Mouse (Mus musculus) spleen, embryonic (tissue): Measurements from ENCODE around the gene Pdcd1.

Source experiments
- CTCF ChIA-PET: fragments of 350-600 bp; sonication (Branson Sonifier 250); formaldehyde crosslinking; loops from one replicate; lab custom pipeline; 2022; lab: Charles Lee

Pdcd1 gene

DNA sequence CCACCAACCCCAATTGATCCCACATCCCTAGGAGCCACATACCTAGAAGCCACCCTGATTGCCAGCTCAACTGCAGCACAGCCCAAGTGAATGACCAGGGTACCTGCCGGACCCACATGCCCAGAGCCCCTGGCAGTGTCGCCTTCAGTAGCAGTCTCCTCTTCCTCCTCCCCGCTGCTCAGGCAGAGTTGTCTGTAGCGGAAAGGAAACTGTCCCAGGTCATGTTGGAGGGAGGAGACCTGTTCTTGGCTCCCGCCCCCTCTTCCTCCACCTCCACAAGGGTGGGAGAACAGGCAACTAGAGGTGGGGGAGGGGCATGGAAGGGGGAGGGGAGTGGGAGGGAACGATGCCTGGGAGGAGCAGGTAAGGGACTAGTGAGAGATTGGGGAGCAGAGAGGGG is at the start of gene Pdcd1:
Gene Pdcd1 (minus strand): TSS at position 181 of the 400 bp plus-strand sequence.
- CTCF ChIA-PET = no interaction called here

DNA sequence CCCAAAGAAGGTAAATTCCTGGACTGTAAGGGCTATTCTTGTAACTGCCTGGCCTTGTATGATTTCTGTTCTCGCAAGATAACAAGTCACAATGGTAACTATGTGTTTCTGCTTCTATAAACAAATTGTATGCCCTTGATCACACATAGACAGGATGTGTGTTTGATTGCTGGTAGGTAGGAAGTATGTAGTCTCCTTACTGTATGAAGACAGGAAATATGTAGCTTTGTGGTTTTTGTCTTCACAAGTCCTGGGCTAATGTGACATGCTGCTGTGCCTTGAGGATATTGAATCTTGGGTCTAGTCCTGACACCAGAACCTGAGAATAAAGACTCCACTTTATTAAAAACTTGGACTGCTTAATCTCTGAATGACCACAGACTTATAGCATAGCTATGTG is 39.4 kb upstream of the Pdcd1 start:
- CTCF ChIA-PET = no interaction called here

DNA sequence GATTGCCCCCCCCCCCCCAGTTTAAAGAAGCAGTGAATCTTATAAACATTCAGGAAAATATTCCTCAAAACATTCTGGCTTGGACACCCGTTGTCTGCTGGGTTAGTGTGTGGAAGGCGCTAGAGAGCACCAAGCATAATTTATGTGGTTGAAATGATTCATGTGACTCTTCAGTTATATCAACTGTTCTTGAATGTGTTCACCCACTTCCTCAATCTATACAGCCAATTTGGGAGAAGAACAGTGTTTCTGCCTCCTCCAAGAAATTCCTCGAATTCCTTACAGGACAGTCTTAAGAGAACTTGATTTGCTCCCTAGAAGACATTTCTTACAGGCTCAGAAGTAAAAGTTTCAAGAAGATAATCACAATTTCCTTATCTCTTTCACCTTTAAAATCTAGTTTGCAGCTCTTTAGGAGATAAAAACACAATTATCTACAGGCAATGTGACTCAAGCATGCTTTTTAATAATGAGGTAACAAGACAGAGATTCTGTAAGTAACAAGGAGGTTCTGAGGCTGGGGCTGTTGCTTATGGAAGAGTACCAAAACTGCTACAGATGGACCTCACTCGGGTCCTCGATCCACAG is 34.1 kb upstream of the Pdcd1 start:
- CTCF ChIA-PET = no interaction called here

DNA sequence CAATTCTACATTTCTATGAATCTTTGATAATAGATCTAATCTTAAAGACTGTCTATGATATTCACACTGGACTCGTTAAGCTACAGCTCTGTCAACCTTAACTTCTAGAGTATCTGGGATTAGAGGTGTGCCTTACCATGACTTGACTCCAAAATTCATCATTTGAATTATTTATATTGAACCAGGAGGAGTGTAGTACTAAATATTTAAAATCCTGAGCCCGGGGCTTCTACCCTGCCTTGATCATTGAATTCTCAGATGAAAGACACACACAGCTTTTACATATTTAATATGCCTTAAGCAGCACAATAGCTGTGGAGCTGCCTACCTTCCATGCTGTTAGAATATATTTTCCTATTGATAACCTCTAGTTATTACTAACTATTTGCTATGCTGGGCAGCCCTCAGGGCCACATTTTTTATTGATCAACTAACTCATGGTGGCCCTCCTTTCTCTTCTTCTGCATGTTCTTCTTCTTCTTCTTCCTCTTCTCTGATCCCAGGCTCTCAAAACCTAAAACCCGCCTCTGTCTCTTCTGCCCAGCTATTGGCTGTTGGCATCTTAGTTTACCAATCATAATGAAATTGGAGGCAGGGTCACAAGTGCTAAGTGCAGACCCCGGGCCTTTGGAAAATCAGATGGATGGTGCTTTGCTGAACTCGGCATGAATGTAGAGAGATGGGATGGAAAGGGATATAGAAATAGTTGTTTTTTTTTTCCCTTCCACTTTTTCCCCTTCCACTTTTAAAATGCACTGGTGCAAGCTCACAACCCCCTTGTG is 33.2 kb upstream of the Pdcd1 start:
- CTCF ChIA-PET = no interaction called here

DNA sequence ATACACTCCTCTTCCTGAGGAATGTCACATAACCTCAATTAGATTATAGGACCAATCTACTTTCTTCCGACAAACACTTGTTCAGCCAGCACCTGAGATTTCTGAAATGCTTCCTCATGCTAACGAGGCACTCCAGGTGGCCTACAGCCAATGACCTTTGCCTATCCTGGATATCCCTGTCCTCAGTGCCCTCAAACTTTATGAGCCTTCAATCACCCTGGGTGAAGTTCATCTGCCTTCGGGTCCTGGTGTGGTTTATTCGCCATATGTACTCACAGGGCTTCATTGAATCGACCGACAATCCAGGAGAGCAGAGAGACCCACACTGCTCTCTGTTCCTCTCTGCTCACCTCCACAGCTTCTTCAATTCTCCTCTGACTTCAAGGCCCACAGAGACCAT is 29.4 kb upstream of the Pdcd1 start:
- CTCF ChIA-PET = no interaction called here

DNA sequence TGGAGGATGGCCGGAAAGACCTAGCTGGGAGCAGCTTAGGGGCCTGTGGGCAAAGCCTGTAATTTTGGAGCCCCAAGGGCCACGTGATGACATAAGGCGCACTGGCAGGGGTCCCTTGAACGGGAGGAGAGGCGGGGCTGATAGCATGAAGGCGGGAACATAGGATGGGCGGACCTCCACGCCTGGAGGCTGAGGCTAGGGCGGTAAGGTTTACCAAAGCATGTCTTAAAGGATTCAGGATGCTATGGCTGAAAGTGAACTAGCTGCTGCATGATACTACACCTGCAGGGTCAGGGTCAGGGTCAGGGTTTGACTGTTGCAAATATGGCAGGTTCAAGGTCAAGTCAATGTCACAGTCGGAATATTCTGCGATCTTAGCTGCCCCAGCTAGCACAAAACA is 28.8 kb upstream of the Pdcd1 start:
- CTCF ChIA-PET = no interaction called here

DNA sequence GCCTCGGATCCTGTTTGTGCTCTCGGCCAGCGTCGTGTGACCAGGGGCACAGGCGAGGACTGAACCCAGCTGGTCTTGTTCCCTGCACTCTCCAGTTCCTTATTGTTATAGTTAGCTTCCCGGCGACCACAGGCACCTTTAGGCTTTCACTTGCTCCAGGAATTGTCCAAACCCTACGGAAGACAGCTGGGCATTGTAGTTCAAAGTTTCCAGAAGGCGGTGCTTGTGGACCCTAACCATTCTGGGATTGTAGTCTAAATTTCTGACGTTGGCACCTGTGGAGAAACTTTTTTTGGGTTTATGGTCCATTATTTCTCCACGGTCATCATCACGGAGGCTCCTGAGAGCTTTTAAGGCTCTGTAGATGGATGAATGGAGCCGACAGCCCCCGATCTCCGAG is 28.4 kb upstream of the Pdcd1 start:
- CTCF ChIA-PET = no interaction called here

DNA sequence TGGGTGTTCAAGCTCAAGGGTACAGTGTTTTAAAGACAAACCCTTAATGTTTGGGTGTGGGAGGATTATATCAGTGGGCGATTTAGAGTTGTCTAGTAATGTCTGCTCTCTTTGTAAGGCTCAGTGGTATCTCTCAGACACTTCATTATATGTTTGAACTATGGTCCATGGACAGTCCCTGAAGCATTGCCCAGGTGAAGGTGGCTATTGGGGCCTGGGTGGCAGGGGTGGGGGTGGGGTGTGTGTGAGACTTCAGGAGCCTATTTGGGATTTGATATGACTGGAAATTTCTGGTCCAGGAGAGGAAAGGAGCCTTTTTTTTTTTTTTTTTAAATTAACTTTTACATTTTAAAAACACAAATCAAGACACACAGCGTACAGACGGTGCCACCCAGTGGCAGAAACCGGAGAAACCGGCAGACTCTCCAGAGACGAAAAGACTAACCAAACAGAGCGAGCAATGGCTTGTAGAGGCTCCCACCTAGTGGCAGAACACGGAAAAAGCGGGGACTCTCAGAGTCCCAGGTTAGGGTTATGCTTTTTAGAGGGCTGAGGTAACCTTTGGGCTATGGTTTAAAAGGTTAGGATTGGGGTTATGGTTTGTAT is 26.6 kb upstream of the Pdcd1 start:
- CTCF ChIA-PET = interaction anchor here (0.6 kb wide), 1 partner anchor 21 kb away, joined by 4 read pairs; no protein-coding TSS in a partner anchor

DNA sequence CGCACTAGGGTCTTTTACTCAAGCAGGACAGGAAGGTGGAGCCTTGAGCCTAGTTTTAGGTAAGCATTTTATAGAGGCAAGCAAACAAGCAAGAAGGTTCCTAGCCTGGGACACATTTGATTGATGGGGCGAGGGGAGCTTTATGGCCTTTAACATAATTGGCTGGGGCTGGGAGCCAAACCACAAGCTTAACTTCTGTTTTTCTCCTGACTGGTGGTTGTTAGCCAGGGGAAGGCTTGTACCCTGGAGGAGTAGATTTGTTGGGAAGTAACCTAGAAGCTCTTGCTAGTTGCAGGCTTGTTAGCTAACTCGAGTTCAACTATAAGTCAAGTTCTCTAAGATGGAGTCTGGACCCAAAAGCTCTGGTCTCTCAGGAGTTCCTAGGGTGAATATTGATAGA is 26.0 kb upstream of the Pdcd1 start:
- CTCF ChIA-PET = interaction anchor here (0.6 kb wide), 1 partner anchor 20 kb away, joined by 4 read pairs; no protein-coding TSS in a partner anchor

DNA sequence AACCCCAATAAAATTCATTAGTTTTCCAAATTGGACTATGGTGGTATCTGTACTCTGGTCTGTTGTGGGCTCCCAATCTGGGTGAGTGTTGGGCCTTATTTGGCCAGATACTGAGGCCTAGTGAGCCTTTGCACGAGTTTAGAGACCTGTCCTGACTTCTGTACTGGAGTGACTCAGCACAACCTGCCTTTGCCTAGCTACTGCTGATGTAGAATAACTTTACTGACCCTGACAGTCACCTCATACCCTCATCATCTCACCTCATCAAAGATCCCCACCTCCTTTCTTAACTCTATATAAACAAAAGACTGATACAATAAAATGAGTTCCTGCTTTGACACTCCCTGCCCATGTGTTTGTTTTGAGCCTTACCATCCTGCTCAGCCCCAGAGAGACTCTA is 24.3 kb upstream of the Pdcd1 start:
- CTCF ChIA-PET = no interaction called here

DNA sequence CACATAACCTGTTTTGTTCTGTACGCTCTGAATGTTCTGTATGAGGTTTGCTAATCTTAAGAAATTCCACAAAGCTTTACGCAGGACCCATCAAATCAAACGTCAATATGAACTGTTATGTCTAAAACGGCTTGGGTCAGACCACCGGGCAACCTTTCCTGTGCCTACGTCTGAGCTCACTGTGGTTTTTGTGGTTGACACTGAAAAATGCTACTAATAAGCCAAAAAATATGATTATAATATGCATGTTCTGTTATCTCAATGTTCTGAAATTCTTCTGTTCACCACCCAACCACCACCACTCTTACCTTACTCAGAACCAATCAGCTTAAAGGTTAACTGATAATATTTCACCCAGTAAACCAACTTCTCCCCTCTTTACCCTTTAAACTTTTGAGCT is 22.4 kb upstream of the Pdcd1 start:
- CTCF ChIA-PET = no interaction called here

DNA sequence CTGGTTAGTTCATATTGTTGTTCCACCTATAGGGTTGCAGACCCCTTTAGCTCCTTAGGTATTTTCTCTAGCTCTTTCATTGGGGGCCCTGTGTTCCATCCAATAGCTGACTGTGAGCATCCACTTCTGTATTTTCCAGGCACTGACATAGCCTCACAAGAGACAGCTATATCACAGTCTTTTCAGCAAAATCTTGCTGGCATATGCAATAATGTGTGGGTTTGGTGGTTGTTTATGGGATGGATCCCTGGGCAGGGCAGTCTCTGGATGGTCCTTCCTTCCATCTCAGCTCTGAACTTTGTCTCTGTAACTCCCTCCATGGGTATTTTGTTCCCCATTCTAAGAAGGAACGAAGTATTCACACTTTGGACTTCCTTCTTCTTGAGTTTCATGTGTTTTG is 5.9 kb upstream of the Pdcd1 start:
- CTCF ChIA-PET = interaction anchor here (0.6 kb wide), 1 partner anchor 20 kb away, joined by 4 read pairs; no protein-coding TSS in a partner anchor

DNA sequence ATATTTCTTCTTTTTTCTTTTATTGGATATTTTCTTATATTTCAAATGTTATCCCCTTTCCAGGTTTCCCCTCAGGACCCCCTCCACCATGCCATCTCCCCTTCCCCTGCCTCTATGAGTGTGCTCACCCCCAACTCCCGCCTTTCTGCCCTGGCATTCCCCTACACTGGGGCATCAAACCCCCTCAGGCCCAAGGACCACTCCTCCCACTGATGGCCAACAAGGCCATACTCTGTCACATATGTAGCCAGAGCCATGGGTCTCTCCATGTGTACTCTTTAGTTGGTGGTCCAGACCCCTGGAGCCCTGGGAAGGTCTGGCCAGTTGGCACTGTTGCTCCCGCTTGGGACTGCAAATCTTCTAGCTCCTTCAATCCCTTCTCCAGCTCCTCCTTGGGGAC is 5.0 kb upstream of the Pdcd1 start:
- CTCF ChIA-PET = no interaction called here

DNA sequence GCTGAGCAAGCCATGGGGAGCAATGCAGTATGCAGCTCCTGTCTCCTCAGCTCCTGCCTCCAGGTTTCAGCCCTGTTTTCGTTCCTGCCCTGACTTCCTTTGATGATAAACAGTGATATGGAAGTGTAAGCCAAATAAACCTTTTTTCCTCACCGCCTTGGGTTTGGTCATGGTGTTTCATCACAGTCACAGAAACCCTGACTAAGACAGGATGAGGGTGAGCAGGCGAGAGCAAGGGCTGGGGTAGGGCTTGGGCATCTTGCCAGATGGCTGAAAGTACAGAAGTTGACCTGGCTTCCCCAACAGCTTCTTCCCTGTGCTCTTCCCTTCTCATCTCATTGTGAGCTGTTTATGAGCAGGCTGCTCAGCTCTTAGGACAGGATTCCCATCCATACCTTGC is 3.6 kb upstream of the Pdcd1 start:
- CTCF ChIA-PET = no interaction called here

DNA sequence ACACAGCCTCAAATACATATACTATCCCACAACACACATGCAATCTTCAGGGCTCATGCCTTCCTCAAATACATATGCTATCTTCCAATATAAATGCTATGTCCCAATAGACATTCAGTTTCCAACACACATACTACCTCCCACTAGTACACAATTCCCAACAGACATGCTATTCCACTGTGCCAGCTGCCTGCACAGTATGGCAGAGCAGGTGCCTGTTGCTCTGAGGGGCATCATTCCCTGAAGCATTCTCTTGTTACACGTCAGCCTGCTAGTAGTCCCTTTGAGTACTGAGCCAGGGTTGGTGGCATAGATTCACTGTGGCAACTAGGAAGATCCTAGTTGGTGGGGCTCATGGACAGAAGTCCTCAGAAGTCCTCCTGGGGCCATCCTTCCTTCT is 2.1 kb upstream of the Pdcd1 start:
- CTCF ChIA-PET = no interaction called here

DNA sequence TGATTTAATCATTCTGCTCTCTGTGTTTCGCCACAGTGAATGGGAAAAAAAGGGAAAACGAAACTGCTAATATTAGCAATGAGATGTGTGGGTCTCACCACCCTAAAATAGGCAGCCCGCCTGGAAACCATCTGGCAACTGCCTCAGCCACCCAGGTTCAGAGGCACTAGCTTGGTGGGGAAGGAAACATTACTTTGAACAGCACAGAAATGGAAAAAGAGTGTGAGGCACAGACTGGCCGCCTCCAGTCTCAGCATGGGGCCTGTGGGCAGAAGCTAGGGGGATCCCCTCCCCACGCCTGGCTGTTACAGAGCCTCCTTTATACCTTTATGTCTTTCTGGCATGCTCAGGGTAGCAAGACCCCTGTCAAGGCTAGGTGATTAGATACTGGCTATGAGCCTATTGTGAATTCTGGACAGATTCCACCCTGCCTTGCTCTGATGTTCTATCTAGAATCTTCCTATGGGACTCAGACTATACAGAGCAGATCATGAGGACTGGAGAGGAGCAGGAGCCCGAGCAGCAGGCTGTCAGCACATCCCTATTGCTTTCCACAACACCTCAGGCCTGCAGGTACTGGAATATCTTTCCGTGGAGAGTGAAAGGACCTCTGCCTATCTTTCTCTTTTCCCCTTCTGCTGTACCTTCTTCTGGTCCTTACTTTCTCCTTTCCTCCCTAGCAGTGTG is 1.3 kb upstream of the Pdcd1 start:
- CTCF ChIA-PET = no interaction called here

DNA sequence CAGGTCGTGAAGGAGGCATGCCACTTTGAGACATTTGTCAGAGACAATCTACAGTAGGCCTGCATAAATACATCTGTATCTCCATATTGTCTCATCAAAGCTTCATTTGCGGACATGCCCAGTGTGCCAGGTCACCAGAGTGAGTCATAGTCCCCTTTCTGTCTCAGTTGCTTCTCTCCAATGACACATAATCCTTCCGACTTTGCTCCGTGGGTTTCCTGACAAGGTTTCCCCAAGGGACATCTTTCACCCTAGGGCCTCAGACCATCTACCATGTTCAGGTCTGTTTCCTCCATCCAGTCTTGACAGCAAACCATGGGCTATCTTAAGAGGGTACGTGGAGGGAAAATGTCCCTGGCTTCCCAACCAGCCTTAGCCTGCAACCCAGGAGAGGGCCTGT is 1.2 kb downstream of the Pdcd1 start:
- CTCF ChIA-PET = no interaction called here

DNA sequence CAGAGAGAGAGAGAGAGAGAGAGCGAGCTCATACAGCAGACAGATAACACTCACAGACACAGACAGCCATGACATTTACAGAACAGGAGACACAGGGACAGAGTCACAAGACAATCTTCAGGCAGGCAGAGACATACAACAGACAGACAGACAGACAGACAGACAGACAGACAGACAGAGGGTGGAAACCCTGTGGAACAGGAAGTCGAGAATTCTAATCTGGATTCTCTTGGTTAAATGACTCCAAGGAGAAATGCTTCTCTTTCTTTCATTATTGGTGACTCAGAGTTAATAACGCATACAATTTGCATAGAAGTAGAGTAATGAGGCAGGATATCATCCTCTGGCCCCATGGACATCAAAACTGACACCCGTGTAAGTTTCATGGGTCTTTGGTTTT is 5.8 kb downstream of the Pdcd1 start:
- CTCF ChIA-PET = no interaction called here

DNA sequence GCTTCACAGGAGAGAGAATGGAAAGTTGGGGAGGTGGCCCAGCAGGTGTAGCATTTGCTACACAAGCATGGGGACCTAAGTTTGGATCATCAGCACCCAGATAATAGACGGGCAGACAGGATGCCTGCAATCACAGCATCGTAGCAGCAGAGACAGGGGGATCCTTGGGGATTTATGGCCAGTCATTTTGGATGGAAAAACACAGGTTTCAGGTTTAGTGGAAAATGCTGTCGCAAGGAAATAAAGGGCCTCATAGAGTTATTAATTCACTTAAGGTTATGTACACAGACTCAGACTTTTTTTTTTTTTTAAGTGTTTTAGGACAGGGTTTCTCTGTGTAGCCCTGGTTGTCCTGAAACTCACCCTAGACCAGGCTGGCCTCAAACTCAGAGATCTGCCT is 6.8 kb downstream of the Pdcd1 start:
- CTCF ChIA-PET = no interaction called here

DNA sequence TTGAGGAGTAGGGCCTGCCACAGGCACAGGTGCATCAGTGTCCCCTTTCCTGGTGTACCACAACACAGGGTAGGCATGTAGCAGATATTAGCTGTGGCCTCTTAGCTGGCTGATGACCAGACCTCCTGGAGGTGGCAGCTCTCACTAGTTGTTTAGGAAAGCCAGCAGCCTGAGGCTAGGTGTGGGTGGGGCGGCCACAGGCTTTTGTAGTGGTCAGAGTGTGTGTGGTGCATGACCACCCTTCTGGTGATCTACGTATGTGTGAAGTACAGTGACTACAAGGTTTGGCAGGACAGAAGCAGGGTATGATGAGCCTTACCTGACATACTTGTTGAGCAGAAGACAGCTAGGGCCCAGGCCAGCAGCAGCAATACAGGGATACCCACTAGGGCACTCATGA is 12.0 kb downstream of the Pdcd1 start:
- CTCF ChIA-PET = no interaction called here

DNA sequence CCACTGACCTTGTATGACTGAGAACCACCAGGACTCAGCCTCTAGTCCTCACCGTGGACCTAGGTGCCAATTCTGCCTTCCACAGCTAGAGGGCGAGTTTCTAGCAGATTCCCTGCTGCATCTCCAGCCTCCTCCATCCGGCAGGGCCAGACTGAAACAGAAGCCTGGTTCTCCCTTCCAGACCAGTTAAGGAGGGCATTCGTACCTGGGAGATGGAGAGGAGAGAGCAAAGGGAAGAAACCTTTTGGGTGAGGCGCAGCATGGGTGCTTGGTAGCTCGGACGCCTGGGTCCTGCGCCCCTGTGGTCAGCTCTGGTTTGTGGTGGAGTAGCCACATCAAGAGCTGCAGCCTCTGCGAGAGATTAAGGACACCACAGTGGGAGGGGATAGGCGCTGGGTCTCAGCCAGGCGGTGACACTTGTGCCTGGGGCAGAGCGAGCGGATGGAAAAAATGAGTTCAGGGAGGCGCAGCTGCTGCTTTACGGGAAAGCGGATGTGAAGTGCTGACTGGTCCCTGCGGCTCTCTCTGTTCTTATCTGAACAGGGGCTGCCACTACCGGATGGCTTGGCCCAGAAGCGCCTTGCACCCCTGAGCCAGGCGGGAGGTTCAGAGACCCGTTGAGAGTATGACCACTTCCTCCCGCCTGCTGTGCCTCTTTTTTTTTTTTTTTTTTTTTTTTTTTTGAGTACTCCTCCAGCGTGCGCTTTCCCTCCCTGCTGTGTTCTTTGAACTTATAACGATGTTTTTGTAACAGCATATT is 17.2 kb downstream of the Pdcd1 start:
- CTCF ChIA-PET = no interaction called here
